Mouse (Mus musculus): ENCODE measurements around the gene Gm10192.
"Not testable (repeated sequence)": the region's sequence is repeated elsewhere in the genome, so short reads cannot be mapped to it uniquely, and the experiment has no call there.

Gene Gm10192

DNA sequence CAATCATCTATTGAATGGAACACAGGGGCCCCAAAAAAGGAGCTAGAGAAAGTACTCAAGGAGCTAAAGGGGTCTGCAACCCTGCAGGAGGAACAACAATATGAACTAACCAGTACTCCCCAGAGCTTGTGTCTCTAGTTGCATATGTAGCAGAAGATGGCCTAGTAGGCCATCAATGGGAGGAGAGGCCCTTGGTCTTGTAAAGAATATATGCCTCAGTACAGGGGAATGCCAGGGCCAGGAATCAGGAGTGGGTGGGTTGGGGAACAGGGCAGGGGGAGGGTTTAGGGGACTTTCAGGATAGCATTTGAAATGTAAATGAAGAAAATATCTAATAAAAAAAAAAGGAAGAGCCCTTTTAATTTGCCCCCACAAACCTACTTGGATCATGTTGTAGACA lies at the start of gene Gm10192:
Gm10192 (minus strand) TSS at position 101 of the 400 bp plus-strand sequence.
- not testable (repeated sequence) for DNase-seq (ENCODE audit: low read depth, low spot score)

DNA sequence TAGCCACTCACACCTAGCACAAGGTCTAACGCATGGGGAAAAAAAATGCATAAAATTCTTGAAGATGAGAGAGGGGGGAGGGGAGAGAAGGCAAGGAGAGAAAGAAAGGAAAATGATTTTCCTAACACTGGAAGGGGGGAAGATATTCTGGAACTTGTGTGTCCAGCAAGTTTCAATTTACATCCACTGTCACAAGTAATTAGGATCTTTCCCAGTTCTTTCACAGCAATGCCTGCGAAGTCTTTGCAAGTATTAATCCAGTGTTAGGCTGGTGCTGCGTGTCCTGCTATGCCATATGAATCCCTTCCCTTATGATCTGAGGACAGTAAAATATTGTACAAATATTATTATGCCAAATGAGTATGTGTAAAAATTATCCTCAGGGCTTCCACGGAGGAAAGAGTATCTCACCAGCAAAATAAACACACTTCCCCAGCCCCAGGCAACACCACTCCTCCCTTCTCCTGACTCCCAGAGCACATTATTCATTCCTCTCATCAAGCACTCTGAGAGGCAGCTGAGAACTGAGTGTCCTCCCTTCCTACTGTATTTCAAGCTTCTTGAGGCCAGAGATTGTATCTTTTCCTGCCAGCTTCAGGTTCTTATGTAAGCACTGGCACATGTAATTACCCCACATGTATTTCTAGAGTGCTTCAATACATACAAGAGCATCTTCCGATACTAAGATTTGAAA lies 47.6 kb upstream of the Gm10192 start:
- DNase-seq (ENCODE audit: low read depth, low spot score), result no peak

DNA sequence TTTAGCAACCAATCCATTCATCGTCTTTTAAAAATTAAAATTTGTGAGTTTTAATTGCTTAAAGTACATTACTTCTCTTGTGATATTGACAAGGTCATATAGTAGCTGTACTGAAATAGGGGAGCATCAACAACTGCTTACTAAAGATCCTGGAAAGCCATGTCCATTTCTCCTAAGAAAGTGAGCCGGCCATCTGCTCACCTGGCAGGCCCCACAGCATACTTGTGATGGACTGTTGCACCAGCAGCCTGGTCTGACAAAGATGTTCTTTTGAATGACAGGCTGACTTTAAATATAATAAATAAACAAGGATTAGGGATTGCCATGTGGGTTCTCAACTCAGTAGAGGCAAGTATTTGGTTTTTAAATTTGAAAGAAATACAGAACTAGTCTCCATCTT lies 36.7 kb upstream of the Gm10192 start:
- DNase-seq (ENCODE audit: low read depth, low spot score), result no peak

DNA sequence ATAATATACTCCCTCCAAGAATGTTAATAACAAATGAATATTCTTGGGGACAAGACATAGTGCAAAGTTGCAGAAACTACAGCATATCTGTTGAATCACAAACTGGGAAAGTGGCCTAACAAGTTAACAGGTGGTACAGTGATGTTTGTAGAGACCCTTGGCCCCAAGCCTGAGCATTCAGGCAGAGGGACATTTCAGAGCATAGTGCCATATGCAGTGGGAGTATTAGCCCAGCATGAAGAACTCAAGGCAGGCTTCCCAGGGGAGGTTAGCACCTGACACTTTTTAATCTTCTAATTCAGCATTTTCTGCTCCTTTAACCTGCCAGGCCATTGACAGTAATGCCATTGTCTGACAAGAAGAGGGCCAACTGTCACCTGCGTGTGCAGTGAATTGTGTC lies 34.9 kb upstream of the Gm10192 start:
- no peak for DNase-seq (ENCODE audit: low read depth, low spot score)

DNA sequence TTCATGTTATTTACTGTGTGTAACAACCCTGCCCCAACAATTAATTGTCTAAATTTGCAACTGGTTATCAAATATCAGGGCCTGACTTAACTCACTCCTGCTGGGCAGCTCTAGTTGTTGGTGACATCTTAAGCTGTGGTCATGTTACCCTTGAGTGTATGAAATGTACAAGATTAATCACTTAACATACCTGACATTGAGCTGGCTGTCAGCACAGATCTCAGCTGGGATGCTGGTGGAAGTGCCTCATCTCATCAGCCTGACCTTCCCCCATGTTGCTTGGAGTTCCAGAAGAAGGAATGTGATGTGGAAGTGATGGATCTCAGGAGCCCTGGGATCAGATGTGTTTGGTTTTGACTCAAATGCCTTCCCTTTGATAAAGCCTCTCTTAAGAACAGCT lies 29.5 kb upstream of the Gm10192 start:
- DNase-seq (ENCODE audit: low read depth, low spot score), result no peak

DNA sequence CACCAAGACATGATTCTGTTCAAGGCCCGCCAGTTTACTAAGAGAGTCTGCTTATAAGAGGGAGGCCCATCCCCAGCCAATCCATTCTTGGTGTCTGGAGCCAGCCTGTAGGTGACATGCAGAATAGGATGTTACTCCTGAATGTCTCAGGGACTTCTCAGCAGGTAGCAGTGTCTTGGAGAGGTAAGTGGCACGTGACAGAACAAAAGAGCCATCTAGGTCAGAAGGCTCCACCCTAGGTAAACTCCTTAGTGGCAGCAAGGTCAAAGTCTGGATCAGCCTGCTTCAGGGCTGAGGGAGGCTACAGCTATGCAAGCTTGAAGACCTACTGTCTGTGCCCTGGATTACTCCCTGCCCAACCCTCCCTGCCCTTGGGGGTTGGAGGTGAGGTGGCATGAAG lies 20.0 kb upstream of the Gm10192 start:
- not testable (repeated sequence) for DNase-seq (ENCODE audit: low read depth, low spot score)

DNA sequence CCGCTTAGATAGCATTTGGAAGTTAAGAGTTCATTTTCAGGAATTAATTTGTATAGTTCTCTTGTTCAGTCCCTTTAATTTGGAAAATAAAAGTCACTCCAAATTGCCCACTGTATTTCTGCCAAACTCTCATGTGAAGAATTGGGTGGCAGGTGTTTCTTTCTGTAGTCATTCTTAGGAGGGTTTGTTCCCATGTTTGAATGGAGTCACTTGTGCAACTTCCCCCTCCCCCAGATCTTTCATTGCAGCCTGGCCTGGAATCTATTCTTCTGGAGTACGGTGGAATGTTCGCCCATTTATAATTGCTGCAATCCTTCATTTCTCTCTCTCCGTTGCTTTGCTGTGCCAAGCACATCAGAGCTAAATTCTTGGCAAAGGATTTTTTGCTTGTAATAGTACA lies 10.2 kb upstream of the Gm10192 start:
- DNase-seq (ENCODE audit: low read depth, low spot score), result no peak

DNA sequence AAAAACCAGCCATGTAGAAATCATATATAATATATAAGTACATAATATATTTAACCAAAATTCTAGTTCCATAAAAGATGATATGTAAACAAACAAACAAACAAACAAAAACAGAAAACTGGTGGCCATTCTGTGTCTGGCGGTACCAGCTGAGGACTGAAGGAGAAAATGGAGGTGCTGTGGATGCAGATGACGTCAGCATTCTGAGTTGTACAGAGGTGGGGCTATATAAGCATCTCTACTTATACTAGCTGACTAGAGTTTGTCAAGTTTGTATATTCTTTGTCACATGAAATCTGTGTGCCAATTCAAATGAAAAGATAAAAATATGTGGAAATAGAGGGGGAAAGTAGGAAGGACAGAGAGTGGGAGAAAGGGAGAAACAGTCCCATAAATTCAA lies 9.6 kb upstream of the Gm10192 start:
- DNase-seq (ENCODE audit: low read depth, low spot score), result no peak

DNA sequence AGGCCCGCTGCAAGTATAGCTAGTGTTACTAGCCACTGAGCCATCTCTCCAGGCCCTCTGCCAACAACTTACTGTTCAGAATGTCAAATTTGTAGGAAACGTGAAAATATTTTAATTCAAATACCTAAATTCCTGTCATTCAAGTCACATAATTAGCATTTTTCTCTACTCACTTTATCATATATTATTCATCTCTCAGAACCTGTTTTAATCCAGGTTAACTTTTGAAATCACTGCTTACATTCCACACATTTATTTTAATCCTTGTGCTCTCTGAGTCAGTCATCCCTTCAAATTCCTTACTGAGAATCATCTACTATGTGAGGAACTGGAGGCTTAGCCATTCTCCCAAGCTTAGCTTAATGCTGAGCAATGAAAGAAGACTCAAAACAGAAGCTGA lies 2.6 kb downstream of the Gm10192 start:
- DNase-seq (ENCODE audit: low read depth, low spot score), result no peak

DNA sequence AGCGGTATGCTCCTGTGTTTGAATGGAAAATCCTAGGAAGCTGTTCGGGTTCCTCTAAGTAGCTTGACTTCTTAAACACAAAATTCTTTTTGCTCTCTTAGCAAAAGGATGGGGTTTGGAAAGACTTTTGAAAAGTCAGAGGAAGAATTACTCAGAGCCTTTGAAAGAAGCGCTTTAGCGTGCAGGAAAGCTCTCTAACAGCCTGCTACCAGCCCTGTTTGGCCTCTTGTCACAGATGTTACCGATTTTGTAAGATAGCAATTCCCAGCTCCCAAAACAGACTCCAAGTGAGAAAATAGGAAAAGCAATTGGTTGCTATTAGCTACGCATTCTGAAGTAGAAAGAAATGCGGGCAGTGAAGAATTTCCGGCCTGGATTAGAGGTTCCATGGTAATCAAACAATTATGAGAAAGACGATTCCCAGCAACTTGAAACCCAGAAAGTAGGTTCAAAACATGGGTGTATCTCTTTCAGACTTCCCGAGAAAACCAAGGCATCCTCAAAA lies 26.1 kb downstream of the Gm10192 start:
- DNase-seq (ENCODE audit: low read depth, low spot score), result no peak

DNA sequence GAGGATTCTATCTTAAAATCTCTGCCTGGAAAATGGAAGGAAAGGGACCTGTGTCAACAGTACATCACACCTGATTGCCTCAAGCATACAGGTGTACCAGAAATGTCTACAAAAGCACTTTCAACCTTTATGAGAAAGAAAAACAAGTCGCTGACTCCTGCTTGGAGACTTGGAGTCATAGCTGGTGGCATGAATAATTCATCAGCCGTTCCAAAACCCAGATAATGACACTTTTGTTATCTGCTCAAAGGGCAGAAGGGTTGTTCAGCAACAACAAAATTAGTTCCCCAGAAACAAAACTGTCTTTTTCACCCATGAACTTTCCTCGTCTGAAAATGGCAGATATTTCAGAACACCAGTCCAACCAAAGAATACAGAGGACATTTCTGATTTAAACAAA lies 26.9 kb downstream of the Gm10192 start:
- no peak for DNase-seq (ENCODE audit: low read depth, low spot score)

DNA sequence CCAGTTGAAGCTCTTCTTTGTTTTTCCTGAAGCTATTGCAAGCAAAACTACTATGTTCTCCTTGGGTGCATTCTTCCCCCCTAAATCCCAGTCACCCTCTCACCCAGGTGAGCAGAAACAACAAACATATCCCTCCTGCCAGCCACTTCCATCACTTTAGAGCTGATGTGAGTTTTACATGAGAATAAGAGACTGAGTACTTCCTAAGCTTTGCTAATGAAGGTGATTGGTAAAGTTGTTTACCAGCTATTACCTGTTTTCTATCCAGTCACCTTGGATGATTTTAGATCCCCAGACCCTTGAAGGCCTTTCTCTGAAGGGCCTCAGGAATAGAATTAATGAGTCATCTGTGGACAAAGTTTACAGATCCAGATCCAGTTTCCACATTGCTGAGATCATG lies 29.4 kb downstream of the Gm10192 start:
- no peak for DNase-seq (ENCODE audit: low read depth, low spot score)

DNA sequence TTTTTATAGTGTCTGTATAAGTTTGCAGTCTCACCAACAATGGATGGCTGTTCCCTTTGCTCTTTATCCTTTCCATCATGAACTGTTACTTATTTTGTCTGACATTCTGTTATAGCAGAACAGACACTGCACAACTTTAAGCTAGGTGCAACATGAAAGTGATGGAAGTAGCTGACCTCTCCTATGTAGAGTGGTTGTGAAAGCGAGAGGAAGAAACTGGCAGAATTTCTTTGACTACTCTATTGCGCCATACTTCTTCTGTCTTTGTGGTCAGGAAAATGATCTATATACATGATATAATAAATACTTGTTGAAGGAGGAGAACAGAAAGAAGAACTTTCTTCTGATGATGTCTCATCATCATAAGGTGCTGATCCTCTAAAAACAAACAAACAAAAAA lies 40.5 kb downstream of the Gm10192 start:
- DNase-seq (ENCODE audit: low read depth, low spot score), result no peak

All from c-Kit-negative CD71-positive TER-119-positive erythroid progenitor cells, embryonic 14.5 days (primary cell).